Mouse (Mus musculus): ENCODE data around the gene Lenep. TPM values are rescaled to one million over a fixed set of nuclear protein-coding genes. Genes with fewer than 3 reads are reported as not detected.

The Lenep gene
- total RNA-seq, 2 experiments from 2014 or later: 0.24 to 0.72 TPM

DNA sequence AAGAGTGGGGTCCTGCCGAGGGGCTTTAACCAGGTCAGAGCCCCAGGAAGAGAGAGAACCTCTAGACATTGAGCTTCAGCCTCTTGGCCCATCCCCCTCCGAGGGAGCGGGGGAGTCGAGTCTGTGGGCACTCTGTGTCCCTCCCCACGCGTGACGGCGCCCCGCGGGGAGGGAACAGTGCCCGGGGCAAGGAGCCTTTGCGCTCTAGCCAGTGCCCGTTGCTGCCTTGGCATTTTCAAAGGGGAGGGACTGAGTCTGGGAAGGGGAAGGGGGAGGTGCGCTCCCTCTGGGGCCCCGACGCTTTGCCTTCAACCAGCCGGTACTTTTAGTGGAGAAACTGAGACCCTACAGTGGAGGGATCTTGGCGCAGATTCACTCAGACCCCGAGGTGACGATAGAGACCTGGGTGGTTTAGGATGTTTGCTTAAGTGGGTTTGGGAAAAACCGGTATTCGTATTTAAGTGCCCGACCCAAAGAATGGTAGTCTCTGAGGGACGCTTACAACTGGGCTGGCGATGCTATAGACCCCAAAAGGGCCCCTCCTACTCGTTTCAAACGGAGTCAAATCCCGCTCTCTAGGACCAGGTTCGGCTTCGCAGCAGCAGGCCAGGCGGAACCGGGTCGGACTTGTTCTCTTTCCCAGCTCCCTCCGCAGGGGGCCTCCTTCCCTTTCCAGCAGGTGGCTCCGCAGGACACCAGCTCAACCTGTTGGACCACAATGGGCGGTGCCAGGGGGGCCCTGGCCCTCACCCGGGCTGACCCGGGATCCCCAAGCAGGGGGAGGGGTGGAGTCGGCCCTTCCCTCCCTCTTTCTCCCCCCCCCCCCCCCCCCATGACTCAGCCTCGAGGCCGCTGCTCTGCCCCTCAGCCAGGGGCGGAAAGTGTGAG is 8.3 kb downstream of the Lenep start, which contains the start of gene Zbtb7b:
Gene Zbtb7b (minus strand): TSS at position 771 of the 888 bp plus-strand sequence.
- DNase-seq: peak; percentile 75 to 85
- intact Hi-C loops (cut with DNase I): loop anchor here (2.0 kb wide), 1 partner anchor 45 kb away; the partner anchor contains the start of gene Adam15

DNA sequence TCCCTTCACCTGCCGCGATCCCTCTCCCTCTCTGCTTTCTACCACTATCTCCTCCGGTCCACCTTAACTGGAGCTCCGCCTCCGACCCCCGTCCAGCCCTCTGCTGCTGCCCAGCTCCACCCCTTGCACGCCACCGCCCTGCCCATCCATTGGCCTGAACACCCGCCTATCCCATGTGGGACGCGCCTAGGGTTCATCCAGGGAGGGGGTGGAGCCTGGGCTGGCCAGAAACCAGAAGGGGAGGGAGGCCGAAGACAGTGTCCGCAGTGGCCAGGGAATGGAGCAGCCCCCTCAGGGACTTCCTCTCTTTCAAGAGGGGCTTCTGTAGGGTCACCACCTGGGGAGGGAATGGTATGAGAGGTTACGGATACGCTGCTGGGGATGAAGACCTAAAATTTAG is 9.0 kb downstream of the Lenep start:
- intact Hi-C loops (cut with DNase I): loop anchor here (2.0 kb wide), 2 partner anchors 15 to 45 kb away; partner anchors contain the start of gene Adam15
- peak; percentile 98 for DNase-seq

DNA sequence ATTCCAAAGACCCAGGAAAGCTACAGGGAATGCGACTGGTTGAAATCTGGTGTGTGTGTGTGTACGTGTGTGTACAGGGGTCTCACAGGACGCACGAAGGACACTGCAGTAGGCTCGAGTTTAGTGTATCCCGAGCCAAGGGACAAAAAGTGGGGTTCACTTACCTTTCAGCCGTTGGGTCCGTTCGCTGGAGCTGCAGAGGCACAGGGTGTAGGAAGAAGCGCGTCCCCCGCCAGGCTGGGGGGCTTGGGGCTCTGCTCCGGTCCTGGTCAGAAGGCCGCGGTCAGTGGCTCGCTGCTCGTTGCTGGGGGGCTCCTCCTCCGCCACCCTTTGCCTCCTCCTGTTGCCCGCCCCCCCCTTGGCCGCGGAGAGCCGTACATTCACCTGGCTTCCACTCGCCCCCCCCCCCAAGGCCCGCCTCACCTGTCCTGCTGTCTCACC is 9.7 kb downstream of the Lenep start:
- peak; percentile 45 to 57 for DNase-seq
- intact Hi-C loops (cut with DNase I): loop anchor here (2.0 kb wide), 1 partner anchor 14 kb away; no protein-coding TSS in a partner anchor

DNA sequence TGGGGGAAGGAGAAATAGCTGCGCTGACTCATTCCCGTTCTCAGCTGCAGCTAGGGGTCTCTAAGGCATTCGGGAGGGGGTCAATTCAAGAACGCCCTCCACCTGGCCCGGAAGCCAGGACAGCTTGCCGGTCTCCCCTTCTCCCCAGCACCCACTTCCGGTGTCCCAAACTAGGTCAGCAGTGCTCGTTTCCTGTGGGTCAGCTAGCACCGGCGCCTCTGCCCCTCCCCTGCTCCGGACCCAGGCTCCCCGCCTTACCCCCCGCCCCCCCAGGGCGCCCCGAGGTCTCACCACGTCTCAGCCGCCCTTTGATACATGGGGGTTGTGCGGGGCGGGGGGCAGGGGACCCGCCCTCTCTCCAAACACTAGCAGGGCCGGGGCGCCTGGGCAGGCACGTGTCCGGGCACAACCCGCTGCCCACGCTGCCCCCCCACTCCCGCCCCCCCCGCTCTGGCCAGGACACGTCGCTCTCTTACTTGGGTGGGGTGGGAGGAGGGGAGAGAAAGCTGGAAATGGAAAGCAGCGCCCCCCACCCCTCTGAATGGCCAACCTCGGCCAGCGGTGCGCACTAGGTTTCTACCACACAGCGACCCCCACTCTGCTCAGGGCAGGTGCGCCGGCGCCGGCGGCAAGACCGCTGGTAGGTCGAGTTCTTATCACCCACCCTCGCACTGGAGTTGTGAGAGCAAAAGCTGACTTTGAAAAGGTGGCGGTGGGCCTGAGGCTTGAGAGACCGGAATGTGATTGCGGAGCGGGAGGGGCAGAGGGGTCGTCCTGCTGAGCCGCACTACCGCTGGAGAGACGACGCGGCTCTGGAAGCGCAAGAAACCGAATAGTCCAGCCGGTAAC is 10.7 kb downstream of the Lenep start:
- intact Hi-C loops (cut with DNase I): loop anchor here (2.0 kb wide), 1 partner anchor 13 kb away; no protein-coding TSS in a partner anchor
- peak; percentile 57 to 80 for DNase-seq

DNA sequence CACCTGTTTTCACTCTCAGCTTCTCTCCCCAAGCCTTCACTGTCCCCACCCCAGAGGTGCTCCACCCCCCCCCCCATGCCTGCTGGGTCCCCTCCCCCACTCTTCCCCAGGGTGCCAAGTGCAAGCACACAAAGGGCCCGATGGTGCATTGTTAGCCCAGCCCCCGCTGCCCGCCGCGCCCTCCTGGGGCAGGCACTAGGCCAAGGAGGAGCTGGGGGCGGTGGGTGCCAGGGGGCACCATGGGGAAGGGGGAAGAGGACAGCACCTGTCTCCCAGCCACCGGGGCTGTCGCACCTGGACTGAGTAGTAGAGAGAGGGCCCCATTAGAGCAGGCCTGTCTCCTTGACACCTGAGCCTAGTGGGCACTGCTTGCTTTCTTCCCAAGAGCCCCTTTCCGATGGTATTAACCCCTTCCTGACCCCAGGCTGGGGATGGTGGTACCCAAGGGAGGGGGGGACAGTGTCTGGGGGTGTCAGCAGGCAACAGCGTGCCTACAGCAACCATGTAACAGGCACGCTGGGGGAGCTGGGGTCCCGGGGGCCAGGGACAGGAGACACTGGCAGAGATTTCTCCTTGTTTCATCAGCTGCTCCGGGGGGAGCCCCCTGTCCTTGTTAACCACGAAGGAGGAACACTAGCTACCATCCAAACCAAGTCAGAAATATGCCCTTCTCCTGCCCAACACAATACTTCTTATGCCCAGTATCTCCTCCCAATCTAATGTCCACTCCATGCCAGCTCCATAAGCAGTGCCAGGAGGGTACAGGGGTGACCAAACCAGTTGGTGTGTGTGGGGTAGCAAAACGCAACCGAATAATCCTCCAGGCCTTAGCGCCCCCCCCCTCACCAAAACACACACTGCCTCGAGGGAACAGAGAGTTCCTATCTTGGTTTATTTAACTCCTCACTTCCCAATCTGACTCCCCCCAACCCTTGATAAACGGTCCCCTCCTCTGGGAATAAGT is 11.6 kb downstream of the Lenep start:
- intact Hi-C loops (cut with DNase I): no loop called here
- DNase-seq: no peak

DNA sequence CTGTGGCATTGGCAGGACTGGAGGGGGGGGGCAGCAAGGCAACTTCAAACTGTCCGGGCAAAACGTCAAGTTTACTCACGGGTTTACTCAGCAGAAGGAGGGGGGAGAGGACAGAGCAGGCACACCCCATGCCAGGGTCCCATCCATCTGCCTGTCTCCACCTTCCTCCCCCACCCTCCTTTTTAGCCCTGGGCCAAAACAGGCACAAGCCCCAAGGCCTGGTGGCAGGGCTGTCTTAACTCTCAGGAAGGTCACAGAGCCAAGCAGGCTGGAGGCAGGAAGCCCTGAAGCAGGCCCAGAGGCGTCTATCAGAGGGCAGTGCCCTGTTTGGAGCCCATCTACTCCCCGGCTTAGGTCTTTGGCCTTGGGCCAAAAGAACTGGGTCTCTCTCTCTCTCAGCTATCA is 12.5 kb downstream of the Lenep start:
- DNase-seq: peak; percentile 31 to 54
- intact Hi-C loops (cut with DNase I): no loop called here

DNA sequence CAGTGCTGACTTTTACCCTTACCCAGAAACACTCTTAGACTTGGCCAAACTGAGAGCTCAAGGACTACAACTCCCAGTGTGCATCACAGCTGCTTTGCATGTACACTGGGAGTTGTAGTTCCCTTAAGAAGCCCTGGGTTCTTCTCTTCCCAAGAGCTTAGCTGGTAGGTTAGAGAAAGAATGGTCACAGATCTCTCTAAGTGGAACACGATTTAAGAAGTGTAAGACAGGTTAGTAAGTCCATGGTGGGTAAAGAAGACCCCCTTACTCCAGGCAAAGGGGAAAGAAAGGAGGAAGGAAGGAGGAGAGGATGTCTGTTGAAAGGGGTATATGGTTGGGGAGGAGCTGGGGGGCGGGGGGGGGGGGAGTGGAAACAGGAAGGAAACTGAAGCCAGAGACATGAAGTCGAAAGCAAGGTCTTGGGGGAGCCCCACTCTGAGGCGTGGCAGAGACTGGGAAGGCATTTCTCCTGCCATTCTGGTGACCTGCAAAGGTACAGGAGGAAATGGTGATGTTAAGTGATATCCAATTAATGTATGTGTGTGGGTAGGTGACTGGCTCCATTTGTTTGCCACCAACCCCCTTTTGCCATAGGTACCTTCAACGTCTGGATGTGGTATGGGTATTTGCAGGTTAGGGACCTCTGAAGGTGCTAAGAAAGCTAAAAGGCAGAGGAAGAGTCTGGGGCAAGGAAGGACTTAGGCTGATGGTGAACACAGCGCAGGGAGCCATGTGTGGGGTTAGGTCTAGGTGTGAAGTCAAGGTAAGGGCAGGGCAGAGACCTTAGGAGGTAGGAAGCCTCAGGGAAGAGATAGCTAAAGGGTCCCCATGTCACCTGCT is 13.5 kb downstream of the Lenep start:
- intact Hi-C loops (cut with DNase I): no loop called here
- no peak for DNase-seq

DNA sequence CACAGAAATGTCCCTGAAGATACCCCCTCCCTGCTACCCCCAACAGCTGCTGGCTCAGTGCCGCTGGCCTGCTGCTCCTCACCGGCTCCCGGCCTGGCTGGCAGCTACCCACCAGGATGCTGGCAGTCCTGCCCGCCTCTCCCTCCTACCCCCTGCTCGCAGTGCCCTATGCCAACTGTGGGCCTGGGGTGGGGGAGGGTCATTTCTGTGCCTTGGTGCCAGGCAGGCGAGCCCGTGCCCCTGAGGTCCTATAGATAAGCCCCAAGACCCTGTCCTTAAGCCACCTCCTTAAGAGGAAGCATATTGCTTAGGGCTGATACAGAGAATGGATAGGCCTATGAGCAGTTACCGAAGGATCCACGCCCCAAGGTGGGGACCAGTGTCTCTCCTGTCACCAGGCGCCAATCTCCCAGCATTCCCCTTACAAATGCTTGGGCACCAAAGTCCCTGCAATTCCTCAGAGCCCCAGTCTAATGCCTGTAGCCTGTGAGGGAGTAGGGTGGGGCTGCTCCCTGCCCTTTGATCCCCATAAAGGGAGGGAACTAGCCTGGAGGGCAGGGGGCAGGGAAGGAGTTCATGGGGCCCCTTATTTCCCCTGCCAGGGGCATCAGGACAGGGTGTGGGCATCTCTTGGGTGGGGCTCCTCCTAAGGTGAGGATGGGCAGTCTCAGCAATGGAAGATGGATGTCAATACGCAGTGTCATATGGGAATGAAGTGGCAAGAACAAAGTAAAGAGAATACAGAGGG is 14.3 kb downstream of the Lenep start:
- intact Hi-C loops (cut with DNase I): no loop called here
- peak; percentile 62 to 63 for DNase-seq

DNA sequence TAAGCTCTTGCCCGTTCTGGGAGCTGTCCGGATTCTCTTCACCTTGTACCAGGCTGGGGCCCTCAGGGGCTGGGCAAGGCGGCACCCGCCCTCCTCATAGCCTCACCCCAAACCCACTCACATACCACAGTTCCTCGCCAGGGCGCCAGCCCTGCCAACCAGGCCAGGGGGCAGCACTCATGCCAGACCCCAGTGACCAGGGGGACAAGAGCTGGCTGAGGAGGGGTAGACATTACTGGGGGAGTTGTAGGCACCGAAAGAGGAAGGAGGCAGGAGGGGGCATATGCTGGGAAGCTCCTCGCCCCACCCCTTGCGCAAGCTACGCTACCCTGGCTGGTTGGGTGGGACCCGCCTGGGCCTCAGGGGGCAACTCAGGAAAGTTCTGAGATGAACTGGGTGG is 15.0 kb downstream of the Lenep start:
- intact Hi-C loops (cut with DNase I): no loop called here
- DNase-seq: peak in 1 of 2 experiments; percentile 28

DNA sequence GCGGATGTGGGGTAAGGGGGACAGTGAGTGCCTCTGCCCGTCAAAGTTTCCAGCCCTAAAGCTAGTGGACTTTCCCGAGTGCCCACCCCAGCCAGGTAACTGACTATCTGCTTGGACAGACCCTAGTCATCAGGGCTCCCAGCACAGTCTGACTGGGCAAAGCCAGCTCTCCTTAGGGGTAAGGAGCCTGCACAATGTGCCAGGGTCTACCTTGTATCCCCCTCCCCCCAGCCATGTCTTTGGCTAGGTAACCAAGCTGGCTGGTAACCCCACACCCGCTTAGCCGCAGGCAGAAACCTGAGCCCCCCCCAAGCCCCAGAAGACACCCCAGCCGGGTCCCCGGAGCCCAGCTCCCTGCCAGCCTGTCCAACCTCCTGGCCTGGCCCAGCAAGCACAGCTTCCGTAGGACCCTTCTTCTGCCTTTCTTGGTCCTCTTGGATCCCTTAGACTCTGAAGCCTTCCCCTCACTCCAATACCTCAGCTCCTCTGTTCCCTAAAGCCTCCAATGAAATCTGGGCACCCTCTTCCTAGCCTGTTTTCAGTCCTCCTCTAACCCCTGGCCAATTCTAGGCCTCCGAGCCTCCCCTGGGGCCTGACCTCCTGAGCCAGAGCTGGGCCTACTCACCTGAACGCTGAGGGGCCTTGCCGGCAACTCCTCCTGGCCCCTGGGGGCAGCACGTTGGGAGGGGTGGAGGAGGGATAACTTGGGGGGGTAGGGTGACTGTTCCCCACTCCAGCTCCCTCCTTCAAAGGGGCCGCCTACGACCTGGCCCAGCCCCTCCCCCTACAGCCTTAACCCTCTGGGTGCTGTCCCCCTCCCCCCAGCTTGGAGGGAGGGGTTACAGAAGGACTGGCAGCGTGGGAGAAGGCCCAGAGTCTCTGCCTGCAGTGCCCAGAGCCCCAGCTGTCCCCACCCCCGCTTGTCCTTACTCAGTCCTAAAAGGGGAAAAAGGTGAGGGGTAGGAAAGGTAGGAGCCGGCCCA is 15.9 kb downstream of the Lenep start:
- intact Hi-C loops (cut with DNase I): no loop called here
- DNase-seq: no peak

DNA sequence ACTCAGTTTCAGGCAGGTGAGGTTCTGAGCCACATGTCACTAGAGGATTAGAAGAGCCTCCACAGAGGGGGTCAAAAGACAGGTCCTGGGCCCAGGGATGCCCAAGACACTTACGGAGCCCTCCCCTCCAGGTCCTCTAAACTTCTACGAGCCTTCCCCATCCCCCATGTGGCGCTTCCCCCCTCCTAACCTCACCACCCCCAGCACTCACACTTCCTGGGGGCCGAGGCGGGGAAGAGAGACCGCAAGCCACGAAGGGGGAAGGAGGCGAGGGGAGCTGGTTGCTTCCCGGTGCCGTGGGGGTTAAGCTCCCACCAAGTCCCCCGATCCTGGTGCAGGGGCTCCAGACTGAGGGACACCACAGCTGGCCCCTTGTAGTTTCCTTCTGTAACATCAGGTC is 17.1 kb downstream of the Lenep start:
- intact Hi-C loops (cut with DNase I): no loop called here
- no peak for DNase-seq

DNA sequence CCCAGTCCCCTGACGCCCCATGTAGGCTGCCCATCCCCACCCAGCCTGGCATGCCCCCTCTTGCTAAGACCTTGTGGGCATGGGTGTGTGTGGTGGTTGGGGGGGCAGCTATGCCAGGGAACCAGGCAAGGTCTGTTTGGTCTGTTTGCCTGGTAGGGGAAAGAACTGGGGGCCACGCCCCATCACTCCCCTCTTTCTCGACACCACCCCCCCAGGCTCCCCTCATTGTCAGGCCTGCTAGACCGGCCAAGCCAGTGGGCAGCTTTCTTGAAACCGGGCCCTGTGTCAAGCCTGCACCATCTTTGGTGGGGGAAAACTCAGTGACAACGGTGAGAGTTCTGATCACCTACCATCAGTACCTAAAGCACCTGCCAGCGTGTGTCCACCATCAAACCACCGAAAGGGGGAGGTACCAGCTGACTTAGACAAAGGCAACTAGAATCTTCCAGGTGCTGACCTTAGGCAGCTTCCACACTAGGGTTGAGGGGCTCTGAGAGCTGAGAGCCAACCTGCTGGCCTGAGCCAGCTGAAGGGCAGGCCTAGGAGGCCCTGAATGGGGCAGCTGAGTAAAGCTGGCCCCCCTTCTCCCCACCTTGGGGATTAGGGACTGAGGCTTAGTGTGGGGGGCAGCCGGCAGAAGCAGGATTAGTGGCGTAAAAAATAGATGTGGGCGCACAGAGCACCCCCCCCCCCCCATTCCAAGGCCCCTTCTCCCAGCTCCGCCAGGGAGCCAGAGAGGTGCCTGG is 18.1 kb downstream of the Lenep start:
- intact Hi-C loops (cut with DNase I): no loop called here
- no peak for DNase-seq

DNA sequence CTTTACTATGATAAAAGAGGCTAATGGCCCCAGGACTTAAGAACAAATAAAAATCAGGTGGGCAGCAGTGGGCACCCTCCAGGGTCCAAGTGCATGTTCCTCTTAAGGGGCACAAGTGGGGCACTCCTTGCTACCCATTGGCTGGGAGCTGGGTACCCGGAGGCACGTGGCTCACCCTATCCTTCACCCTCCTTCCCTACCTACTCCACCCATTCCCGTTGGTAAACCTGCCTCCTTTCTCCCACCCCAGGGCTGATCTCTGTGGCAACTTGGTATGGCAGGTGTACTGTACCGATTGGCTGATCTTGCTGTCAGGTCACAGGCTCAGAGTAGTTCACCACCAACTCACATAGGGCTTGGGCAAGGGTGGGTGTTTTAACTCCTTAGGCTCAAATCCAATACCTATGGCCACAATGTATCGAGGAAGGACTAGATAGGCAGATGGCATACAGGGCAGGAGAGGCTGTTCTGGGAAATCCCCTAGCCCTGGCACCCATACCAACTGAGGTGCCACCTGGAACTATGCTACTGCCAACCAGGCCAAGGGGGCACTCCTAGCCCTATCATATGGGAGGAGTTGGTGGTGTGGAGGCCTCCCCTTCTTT is 18.8 kb downstream of the Lenep start:
- DNase-seq: no peak
- intact Hi-C loops (cut with DNase I): no loop called here

DNA sequence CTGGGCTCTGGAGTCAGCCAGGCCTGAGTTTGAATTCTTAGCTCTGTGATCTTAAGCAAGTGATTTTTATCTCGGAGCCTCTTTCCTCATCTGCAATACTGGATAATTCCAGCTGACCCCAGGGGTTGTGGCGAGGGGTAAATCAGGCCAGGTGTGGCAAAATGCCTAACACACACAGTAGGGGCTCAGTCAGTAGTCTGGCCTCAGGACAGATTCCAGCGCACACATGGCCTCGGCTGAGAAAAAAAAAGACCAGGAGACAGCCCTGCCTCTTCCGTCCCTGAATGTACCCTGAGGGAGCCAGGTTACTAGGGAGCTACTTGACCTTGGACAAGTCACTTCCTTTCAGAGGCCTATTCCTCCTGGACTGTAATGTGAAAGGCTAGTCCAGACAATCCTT is 19.6 kb downstream of the Lenep start:
- DNase-seq: no peak
- intact Hi-C loops (cut with DNase I): no loop called here

DNA sequence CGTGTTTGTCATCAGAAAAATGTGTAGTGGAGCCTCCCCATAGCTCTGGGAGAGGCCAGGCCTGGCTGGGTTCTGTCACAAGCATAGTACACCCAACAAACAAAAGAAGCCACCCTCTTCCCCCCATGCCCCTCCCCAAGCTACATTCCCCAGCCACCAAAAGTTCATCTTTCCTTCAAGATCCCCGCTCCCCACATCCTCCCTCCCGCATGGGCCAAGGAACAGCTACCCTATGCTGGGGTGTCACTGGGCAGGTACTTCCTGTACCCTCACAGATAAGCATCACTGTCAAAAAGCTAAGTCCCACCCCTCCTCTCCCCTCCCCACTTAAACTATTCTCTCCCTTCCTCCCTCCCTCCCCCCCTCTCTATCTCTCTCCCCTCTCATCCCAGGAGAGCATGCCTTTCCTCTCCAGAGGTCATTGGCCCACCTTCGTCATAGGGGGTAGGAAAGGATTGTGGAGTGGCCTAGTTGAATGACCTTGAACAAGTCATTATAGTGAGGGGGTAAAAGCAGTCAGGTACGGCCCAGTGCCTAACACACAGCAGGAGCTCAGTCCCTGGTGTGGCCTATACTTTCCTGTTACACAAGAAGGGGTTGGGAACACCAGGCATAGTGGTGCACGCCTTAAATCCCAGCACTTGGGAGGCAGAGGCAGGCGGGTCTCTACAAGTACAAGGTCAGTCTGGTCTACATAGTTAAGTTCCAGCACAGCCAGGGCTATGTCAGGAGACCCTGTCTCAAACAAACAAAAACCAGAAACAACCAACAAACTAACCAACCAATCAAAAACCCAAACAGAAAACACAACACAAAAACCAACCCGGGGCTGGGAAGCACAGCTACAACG is 20.3 kb downstream of the Lenep start:
- intact Hi-C loops (cut with DNase I): no loop called here
- no peak for DNase-seq
